Mouse (Mus musculus): Measurements from ENCODE around the gene Rps16.

Gene Rps16

DNA sequence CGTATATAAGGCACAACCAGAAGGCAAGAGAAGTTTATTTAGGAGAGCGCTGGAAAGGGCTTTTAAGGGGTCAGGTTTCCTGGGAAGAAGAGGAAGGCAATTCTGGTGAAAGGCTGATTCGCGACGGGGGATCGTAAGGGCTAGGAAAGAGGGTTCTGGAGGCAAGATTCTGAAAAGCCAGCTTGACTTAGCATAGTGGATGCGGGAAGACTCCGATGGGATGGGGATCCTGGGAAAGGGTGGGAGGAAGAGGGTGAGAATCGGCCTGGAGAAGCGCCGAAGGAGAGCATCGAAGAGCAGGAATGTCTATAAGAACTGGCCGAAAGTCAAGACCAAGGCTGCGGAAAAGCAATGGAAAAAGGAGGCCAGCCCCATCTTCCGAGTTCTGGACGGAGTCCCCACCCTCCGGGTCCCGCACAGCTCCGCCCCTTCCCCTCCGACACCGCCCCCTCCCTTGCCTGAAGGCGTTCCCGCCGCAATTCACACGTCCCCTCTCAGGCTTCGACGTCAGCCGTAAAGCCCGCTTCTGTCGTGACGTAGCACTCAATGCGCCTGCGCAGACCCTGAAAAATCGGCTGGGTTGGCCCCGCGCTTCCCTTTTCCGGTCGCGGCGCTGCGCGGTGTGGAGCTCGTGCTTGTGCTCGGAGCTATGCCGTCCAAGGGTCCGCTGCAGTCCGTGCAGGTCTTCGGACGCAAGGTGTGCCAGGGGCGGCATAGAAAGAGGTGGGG is at the start of gene Rps16:
Gene Rps16 (plus strand): TSS at position 498 of the 729 bp plus-strand sequence.
- DNase-seq (ENCODE audit: low spot score in 2 of 2), result peak; percentile 95 to 97

DNA sequence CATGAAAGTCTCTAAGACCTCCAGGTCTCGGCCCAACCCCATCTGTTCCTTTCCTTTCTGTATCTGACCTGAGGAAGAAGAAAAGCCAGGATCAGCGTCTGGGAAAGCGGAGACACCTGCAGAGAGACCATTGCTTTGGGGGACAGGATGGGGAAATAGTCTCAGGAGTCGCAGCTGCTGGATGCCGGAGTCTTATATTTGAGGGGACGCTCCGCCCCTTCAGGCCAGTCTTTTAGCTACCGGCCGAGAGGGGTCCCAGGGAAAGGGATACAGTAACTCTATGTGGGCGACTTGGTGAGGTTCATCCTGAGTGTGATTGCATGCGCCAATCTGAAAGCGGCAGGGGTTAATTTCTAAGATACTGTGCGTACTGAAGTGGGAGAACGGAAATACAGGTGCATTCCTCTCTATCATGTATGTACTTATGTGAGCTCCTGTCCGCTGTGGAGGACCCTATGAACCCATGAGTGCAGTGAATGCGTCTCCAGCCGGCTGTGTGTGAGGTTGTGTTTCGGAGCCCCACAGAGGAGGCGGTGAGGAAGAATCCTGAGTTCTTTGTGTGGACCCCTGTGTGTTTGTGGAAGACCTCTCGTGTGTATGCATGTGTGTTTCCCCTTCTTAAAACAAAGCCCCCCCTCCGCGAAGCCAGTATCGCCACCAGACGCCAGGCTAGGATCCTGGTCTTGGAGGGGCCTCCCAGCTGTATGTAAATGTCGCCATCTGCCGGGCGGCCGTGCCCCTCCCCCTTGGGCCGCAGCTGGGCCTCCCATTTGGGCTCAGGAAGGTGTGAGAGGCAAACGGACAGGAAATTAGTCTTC is 48.6 kb upstream of the Rps16 start, which contains the start of gene Dll3:
Gene Dll3 (minus strand): TSS at position 623 of the 818 bp plus-strand sequence.
- peak in 1 of 2 experiments; percentile 50 for DNase-seq (ENCODE audit: low spot score in 2 of 2)

DNA sequence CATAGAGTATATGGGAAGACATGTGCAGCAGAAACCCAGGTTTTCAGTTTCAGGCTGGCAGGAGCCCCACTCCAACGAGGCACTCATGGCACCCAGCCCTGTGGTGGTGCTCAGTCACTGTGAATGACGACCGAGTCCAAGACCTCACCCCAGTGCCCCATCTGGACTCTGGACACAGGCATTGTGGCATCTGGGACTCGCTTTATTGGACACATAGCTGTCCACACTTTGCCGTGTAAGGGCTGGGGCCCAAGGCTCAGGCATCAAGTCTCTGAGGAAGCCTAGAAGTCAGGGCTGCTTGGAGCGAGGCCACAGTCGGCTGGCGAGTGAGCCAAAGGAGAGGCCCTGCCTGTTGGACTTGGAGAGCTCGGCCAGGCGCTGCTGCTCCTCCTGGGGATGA is 44.8 kb upstream of the Rps16 start:
- no peak for DNase-seq (ENCODE audit: low spot score in 2 of 2)

DNA sequence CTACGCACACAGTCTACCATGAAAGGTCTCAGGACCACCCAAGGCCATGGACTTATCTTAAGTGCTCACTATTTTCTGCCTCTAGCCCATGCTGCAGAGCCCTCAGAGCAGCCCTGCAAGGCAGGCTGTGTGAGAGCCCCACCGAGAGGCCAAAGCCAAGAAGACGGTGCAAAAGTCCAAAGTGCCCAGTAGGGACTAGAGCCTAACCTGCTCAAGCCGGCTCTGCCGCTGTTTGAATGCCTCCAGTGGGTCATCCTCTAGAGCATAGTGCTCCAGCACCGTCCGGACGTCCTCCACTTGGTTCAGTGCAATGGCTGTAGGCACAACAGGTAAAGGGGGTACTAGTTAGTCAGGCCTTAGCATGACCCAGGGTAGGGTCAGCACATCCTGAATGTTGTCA is 44.2 kb upstream of the Rps16 start:
- DNase-seq (ENCODE audit: low spot score in 2 of 2), result no peak

DNA sequence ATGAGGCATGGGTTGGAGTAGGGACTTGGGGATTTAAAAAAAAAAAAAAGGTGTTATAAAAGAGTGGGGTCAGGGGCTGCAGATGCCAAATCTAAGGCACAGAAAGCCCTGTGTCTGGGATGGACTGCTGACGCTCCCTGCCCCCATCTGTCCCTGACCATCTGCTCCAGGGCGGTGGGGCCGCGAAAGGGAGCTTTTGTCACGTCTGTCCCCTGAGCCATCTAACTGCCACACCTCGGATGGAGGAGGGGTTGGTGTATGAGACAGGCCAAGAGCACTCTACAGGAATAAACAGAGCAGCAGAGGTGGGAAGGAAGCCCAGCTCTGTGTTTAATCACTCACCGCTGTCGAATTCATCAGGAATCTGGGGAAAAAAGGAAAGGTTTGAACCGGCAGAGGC is 40.7 kb upstream of the Rps16 start:
- no peak for DNase-seq (ENCODE audit: low spot score in 2 of 2)

DNA sequence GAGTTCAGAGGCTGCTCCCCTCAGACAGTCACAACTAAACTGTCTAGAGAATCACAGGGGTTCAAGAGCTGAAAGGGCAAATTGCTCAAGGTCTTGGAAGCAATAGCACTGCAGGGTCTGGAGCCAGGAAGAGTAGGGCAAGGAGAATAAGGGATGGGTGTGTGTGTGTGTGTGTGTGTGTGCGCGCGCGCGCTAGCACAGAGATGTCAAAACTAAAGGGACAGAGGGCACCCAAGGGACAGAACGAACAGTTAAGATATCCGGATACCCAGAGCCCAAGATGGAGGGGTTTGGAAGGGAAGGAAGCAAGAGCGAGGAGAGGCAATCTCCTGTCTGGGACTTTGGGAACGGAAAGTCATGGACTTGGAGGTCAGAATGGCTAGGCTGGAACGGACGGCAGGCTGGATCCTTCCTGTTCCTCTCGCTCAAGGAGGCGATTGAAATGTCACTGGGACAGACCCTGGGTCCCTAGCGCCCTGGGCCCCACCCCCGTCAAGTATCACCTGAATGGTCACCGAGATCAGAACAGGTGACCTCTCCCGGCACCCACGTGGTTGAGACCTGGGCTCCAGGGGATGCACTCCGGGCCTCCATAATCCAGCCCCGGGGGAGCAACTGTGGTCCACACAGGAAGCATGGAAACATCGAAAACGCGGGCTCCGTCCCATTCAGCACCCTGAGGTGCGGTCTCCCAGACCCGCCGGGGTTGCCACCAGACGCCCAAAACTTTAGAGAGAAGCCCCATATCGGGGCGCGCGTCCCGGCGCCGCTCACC is 39.1 kb upstream of the Rps16 start:
- no peak for DNase-seq (ENCODE audit: low spot score in 2 of 2)

DNA sequence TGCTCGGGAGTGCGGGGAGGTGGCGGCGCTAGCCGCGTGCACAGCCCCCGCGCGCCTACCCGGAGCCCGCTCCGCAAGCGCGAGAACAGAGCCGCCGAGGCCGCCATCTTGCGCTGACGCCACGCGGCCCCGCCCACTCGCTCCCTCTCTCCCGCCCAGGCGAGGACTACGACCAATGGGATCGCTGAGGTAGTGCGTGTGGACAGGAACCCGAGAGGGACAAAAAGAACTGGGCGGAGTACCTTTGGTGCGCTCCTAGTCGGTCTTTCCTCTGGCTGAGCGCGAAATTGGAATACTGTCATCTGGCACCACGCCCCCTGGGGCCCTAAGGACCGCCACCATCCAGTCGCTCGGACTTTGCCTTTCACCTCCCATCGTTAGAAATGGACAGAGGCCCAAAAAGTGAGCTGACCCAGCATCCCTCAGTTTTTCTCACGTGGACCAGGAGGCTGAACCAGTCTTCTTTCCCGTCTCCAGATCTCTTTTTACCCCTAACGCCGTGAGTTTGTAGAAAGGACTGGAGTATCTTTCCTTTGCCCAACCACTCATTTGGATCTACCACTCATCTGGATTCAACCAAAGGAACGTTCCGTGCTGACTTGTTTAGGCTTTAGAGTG is 38.4 kb upstream of the Rps16 start, which contains the start of gene Timm50:
Gene Timm50 (minus strand): TSS at position 147 of the 618 bp plus-strand sequence.
- DNase-seq (ENCODE audit: low spot score in 2 of 2), result peak; percentile 97

DNA sequence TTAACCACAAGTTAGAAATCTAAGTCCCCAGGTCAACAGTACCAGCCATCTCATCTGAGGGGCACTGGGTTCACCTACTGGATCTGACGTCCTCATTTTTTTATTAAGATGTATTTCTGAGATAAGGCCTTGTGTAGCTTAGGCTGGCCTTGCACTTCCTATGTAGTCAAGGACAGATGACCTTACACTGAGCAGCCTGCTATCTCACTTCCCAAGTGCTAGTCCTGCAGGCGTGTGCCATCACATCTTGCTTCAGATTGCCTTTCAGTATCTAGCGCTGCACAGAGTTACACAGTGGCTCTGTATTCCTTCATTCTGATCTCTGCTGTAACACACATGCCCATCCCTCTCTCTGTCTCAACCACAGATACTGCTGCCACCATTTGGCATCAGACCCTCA is 32.4 kb upstream of the Rps16 start:
- DNase-seq (ENCODE audit: low spot score in 2 of 2), result no peak

DNA sequence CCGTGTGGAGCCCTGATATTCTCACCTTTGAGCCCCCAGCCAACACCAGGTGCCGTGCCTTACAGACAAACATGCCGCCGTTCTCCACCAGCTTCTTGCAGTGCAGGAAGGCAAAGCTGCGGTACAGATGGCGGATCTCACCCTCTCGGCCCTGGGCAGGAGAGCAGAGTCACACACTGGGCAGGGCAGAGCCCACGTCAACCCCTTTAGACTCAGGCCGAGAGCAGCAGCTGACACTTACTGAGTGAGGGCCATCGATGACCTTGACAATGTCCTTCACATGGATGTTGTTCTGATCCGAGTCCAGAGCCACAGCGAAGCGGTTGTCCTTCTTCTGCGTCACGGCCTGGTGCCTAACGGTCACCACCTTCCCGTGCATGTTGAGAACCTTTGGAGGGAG is 31.7 kb upstream of the Rps16 start:
- no peak for DNase-seq (ENCODE audit: low spot score in 2 of 2)

DNA sequence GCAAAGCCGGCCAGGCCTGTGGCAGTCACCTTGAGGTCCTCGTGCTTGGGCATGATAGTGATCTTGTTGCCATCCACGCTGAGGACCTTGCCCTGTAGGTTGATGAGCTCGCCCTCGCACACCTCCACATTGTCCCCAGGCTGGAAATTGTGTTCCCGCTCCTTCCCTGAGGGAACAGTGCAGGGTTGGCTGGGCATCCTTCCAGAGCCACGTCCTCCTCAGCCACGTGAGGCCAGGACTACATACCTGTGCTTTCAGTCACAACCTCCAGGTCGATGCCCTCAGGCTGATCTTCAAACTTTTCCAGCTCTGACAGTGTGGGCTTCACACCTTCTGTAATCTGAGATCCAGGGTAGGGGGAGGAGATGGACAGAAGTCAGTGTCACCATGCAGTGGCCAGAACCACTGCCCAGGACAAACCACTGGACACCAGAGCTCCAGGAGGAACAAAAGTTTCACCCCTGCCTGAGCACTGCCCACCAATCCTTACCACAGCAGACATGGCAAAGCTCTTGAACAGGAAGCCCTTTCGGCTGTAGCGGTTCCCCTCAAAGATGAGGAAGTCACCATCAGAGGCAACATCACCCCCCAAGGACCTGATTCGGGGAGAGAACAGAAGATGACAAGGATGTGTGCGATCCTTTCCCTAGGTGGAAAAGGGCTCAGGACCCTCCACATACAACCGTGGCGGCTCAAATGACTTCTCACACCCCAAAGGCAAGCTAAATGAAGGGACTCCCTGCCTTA is 28.3 kb upstream of the Rps16 start:
- no peak for DNase-seq (ENCODE audit: low spot score in 2 of 2)

DNA sequence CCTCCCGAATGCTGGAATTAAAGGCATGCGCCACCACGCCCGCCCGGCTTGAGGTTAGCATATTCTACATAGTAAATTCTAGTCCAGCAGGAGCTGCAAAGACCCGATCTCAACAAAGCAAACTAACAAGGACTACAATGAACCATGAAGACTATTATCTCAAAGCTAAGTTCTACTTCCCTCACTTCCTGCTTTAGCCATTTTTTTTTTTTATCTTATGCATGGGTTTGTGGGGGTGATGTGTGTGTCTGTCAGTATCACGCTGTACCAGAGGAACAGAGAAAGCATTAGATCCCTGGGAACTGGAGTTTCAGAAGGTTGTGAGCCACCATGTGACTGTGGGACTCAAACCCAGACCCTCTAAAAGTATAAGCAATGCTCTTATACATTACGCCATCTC is 25.2 kb upstream of the Rps16 start:
- DNase-seq (ENCODE audit: low spot score in 2 of 2), result no peak

DNA sequence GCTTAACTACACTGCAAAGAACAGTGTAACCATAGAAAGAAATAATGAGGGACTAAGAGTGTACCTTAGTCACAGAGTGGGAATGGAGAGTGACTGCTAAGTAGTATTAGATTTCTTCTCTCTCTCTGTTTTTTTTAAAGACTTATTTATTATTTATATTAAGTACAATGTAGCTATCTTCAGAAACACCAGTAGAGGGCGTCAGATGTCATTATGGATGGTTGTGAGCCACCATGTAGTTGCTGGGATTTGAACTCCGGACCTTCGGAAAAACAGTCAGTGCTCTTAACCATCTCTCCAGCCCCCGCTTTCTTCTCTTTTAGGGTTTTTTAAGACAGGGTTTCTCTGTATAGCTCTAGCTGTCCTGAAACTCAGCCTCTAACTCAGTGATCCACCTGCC is 24.0 kb upstream of the Rps16 start:
- no peak for DNase-seq (ENCODE audit: low spot score in 2 of 2)

DNA sequence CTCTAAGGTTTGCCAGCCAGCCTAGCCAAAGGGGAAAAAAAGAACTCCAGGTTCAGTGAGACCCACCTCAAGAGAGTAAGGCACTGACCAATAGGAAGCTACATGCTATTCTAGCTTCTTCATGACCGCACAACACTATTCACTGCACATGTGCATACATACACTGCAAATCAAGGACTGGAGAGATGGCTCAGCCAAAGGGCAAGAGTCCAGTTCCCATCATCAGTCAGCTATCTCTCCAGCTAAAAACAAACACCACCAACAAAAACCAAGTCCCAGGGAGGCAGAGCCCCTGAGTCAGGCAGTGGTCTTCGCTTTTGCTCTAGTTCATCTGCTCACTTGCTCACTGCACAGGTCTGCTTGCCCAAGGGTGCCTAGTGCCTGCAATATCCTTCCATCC is 22.2 kb upstream of the Rps16 start:
- no peak for DNase-seq (ENCODE audit: low spot score in 2 of 2)

DNA sequence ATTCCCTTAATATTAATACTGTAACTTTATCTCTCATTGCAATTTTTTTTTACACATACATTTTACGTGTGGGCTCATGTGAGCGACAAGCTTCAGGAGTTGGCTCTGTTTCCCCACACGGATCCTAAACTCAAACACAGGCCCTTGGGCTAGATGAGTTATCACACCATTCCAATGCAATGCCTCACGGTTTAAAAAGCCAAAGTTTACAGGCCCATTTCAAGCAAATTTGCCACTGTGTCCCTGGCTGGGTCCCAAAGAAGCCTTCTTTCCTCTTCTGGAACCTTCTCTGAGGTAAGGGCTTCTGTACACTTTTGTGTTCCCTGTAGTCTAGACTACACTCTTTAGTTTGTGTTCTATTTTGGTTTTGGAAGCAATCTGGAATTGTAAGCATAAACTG is 15.9 kb upstream of the Rps16 start:
- no peak for DNase-seq (ENCODE audit: low spot score in 2 of 2)

DNA sequence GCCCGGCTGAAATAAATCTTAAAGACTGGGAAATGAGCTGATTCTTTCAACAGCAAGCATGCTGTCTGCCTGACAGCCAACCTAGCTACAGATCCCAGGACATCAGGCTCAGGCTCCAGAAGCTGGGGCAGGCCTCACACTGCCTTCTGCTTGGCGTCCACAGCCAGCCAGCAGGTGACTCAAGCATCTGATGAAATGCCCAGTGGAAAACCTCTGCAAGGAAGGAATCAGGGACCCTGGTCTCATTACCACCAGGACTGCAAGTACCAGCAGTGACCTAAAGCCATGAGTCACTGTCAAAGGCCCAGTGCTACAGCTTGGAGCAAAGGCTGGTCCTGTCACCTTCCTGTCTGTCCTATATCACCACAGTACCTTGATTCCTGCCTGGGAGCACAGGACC is 15.0 kb upstream of the Rps16 start:
- no peak for DNase-seq (ENCODE audit: low spot score in 2 of 2)

DNA sequence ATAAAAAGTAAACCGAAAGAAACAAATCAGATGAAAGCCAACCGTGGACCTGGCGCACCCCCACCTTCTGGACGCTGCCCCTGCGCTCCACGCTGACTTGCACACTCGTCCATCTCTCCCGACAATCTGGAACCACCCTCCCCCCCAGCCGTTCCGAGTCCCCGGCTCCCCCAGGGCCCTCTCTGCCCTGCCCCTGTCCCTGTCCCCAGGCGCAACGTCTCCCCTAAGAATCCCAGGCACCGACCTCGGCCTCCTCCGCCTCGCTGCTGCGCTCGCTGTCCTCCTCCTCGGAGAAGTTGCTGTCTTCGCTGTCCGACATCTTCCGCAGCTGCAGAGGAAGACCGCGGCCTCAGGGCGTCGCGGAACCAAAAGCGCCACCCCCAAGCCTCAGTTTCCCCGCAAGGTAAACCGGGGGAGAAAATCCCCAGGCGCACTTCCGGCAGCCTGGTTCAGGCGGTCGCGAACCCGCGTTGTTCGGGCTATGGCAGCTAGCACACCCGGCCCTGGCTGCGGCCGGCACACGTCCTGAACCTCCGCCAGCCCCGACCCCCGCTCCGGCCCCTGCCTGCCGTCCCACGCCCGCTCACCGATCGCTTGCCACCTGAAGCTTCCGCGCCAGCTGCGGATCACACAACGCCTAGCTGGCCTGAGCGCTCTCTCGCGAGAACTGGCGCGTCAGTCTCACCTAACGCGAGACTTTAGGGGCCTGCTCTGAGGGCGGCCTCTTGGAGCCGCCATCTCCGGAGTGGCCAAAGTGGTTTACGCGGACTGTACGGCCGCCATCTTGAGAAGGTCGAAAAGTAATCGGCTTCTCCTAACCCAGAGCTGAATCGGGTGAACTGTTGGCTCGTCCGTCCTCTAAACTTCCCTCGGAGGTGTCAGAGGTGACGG is 12.1 kb upstream of the Rps16 start, which contains the start of gene Supt5:
Gene Supt5 (minus strand): TSS at position 639 of the 891 bp plus-strand sequence.
- DNase-seq (ENCODE audit: low spot score in 2 of 2), result peak; percentile 94

DNA sequence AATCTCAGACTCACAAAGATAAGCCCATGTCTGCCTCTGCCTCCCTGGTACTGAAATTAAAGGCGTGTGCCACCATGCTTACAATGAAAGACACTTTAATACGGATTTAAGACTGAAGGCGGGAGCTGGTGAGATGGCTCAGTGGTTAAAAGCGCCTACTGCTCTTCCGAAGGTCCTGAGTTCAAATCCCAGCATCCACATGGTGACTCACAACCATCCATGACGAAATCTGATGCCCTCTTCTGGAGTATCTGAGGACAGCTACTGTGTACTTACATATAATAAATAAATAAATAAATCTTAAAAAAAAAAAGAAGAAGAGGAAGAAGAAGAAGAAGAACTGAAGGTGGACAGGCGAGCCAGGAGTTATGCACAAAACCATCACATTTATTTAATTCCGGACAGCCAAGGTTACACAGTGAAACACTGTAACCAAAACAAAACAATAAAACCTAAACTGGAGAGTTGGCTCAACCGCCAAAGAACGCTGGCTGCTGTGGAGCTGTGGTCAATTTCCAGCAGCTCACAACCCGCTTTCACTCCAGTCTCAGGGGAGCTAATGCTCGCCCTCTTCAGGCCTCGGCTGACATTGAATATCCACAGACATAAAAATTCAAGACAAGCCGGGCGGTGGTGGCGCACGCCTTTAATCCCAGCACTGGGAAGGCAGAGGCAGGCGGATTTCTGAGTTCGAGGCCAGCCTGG is 11.1 kb upstream of the Rps16 start:
- no peak for DNase-seq (ENCODE audit: low spot score in 2 of 2)

DNA sequence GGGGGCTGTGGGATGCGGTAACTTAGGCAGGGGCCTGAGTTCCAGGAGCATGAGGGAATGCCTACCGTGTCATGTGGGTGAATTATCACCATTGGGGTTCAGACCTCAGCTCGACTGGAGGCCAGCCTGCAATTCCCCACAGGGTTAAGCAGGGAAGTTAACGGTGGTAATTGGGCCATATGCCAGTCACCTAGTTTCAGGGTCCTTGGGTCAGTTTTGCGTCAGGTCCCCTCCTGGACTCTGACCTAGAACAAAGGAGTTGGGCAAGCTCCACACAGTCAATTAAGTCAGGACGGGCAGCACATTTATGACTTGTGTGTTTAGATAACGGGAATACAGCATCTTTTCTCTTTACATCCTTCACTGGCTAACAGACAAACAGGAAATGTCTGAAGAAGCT is 9.1 kb upstream of the Rps16 start:
- DNase-seq (ENCODE audit: low spot score in 2 of 2), result no peak

DNA sequence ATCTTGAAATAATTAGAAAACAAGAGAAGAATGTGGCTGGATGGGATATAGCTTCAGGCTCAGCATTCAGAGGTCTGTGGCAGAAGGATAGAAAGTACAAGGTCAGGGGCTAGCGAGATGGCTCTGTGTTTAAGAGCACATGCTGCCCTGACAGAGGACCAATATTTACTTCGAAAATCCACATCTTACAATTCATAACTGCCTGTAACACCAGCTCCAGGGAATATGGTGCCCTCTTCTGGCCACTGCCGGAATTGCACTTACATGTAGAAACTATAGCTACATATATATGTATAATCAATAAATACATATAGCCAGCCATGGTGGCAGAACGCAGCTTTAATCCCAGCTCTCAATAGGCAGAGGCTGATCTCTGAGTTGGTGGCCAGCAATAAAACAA is 5.8 kb upstream of the Rps16 start:
- peak in 1 of 2 experiments; percentile 58 for DNase-seq (ENCODE audit: low spot score in 2 of 2)

Data from frontal cortex, postnatal 14 days (tissue).